Comparison of ENCODE assay signal across 25 mouse cellular contexts in the genomic region with DNA sequence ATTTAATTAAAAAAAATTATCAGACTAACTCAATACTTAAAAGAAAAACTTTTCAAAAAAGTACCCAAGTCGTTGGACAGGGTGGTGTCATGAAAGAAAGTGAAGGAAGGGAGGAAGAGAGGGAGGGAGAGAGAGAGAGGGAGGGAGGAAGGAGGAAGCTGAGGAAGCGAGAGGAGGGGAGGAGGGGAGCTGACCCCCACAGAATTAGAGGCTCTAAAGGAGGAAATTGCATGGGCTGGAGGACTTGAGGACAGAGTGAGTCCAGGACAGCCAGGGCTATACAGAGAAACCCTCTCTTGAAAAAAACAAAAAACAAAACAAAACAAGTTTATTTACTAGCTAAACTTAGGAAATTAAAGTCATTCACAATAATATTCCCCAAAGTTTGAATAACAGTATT.
"Had no signal": no experiment of that assay in that cellular context is flagged by ENCODE, and none has a peak within 500 bp of the region (broad histone marks: within the 10 kb centered on the region; RNA-seq: fewer than 3 reads in every experiment).

No protein-coding gene starts in this region.

- H3K9me3 ChIP-seq: heart, embryonic 13.5 days; hindbrain, embryonic 13.5 days; hindbrain, embryonic 15.5 days; intestine, embryonic 15.5 days; limb, embryonic 10.5 days; limb, embryonic 12.5 days; liver, embryonic 13.5 days; liver, embryonic 15.5 days had no signal

- ATAC-seq: inflammation-experienced regulatory T-cells, adult 6 months; intestine, embryonic 15.5 days; intestine, postnatal 0 days had no signal

- H3K4me3 ChIP-seq: heart, embryonic 13.5 days; hindbrain, embryonic 13.5 days; hindbrain, embryonic 15.5 days; intestine, embryonic 15.5 days; layer of hippocampus, adult 2 months; left cerebral cortex, adult 2 months; limb, embryonic 10.5 days; limb, embryonic 12.5 days; liver, embryonic 13.5 days; liver, embryonic 15.5 days had no signal

- H3K4me2 ChIP-seq: heart, embryonic 11.5 days; hindbrain, embryonic 13.5 days; hindbrain, embryonic 15.5 days; intestine, embryonic 15.5 days; limb, embryonic 12.5 days; liver, embryonic 11.5 days; liver, embryonic 13.5 days; liver, embryonic 15.5 days had no signal

- H3K27me3 ChIP-seq: heart, embryonic 13.5 days; hindbrain, embryonic 13.5 days; hindbrain, embryonic 15.5 days; intestine, embryonic 15.5 days; limb, embryonic 12.5 days; liver, embryonic 13.5 days; liver, embryonic 15.5 days had no signal

- DNase-seq: gastrocnemius, postnatal 14 days; gastrocnemius, postnatal 36 days; heart, adult 18-20 months; heart, postnatal 10 days; heart, postnatal 4 days; kidney, adult 18-20 months; kidney, adult 8-10 months; kidney, postnatal 10 days; kidney, postnatal 25 days; kidney, postnatal 4 days; liver; liver, embryonic 13.5 days had no signal

- H3K27ac ChIP-seq: heart, embryonic 13.5 days; hindbrain, embryonic 13.5 days; hindbrain, embryonic 15.5 days; intestine, embryonic 15.5 days; layer of hippocampus, adult 2 months; left cerebral cortex, adult 2 months; limb, embryonic 10.5 days; limb, embryonic 12.5 days; liver, embryonic 13.5 days; liver, embryonic 15.5 days had no signal

- H3K36me3 ChIP-seq: heart, embryonic 13.5 days; hindbrain, embryonic 13.5 days; hindbrain, embryonic 15.5 days; intestine, embryonic 15.5 days; limb, embryonic 10.5 days; limb, embryonic 12.5 days; liver, embryonic 13.5 days; liver, embryonic 15.5 days had no signal

- H3K9ac ChIP-seq: hindbrain, embryonic 13.5 days; hindbrain, embryonic 15.5 days; intestine, embryonic 15.5 days; limb, embryonic 12.5 days; liver, embryonic 13.5 days; liver, embryonic 15.5 days had no signal

- H3K4me1 ChIP-seq: intestine, embryonic 15.5 days had no signal
